Mouse (Mus musculus) intestine, embryonic 14.5 days (tissue): Measurements from ENCODE around the gene Eme1. TPM values are rescaled to one million over a fixed set of nuclear protein-coding genes. Genes with fewer than 3 reads are reported as not detected.

ENCODE experiments used
- ATAC-seq: fragments of 200-750 bp; cut with Nextera tagmentation; replicated peaks from 2 replicates; pipeline ENCODE4 v1.8.0; 2017; ENCODE audit warnings: low read depth, moderate number of reproducible peaks, moderate TSS enrichment, moderate library complexity; ENCODE audit not compliant: low FRiP score, low TSS enrichment
- DNase-seq: peaks from one replicate; pipeline ENCODE4 v3.0.0-alpha.2; 2018; ENCODE audit warnings: low spot score
- H3K27ac ChIP-seq: fragments of 300-500 bp; sonication (generic); 2 replicates; pipeline ENCODE4 v1.5.1; 2014; ENCODE audit warnings: low read depth, mild to moderate bottlenecking, control low read depth
- H3K27me3 ChIP-seq: fragments of 300-500 bp; sonication (generic); replicated peaks from 2 replicates; pipeline ENCODE4 v1.6.1; 2014; ENCODE audit warnings: low read length, control low read depth; ENCODE audit not compliant: control insufficient read depth, insufficient read depth
- H3K36me3 ChIP-seq: fragments of 300-500 bp; sonication (generic); 2 replicates; pipeline ENCODE4 v1.6.1; 2014; ENCODE audit warnings: low read length, control low read depth; ENCODE audit not compliant: control insufficient read depth, insufficient read depth
- H3K4me1 ChIP-seq: fragments of 300-500 bp; sonication (generic); replicated peaks from 2 replicates; pipeline ENCODE4 v1.6.1; 2014; ENCODE audit warnings: low read length, control low read depth, mixed read lengths; ENCODE audit not compliant: control insufficient read depth, insufficient read depth
- H3K4me2 ChIP-seq: fragments of 300-500 bp; sonication (generic); 2 replicates; pipeline ENCODE4 v1.6.1; 2014; ENCODE audit warnings: low read length
- H3K4me3 ChIP-seq: fragments of 300-500 bp; sonication (generic); 2 replicates; pipeline ENCODE4 v1.5.1; 2014; ENCODE audit warnings: low read depth, low read length, control low read depth, mixed read lengths
- H3K9ac ChIP-seq: fragments of 300-500 bp; sonication (generic); 2 replicates; pipeline ENCODE4 v1.6.1; 2014; ENCODE audit warnings: mild to moderate bottlenecking, low read length
- H3K9me3 ChIP-seq: fragments of 300-500 bp; sonication (generic); 2 replicates; pipeline ENCODE4 v1.6.1; 2016; ENCODE audit warnings: low read length, control low read depth; ENCODE audit not compliant: control insufficient read depth
- WGBS: fragments of 180-500 bp; shearing (Covaris S2); extraction: QIAGEN DNeasy Blood & Tissue Kit; methylation state at CpG from one replicate; pipeline ENCODE4 v1.1.7; 2014; 5-methylcytosine and 5-hydroxymethylcytosine counted together
- polyA plus RNA-seq: library from polyadenylated mRNA; unstranded; fragments of >200 nt; fragmentation: Nextera tagmentation; extraction: Ambion mirVana; gene quantifications from 2 replicates; pipeline ENCODE4 v1.2.1, GENCODE M21; 2014

Gene Eme1
- polyA plus RNA-seq, 1 experiment from 2014 or later, result 25.2 TPM

DNA sequence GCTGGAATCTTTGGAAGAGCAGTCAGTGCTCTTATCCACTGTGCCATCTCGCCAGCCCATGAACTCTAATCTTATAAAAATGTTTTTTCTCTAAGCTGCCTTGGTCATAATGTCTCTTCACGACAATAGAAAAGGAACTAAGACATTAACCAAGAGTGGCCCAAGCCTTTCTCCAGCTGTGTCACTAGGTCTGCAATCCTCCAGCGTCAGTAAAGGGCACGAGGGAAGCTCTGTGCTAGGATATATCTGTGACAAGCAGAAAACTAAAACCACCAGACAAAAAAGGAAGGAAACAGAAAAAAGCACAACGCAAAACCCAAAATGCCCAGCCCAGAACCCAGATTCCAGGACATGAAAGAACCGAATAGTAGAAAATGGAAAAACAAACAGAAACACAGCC is 33.4 kb upstream of the Eme1 start:
- WGBS, result 83% methylated on average over 6 of the region's 6 CpGs
- H3K27ac ChIP-seq, result no peak overlapping the region
- H3K4me1 ChIP-seq, result no peaks in the 10 kb centered on the region
- no peaks in the 10 kb centered on the region for H3K36me3 ChIP-seq
- H3K4me2 ChIP-seq, result no peak overlapping the region
- no peak for ATAC-seq
- H3K9ac ChIP-seq, result no peak overlapping the region
- no peak for DNase-seq
- H3K4me3 ChIP-seq, result no peak overlapping the region
- H3K27me3 ChIP-seq, result no peaks in the 10 kb centered on the region
- H3K9me3 ChIP-seq, result no peaks in the 10 kb centered on the region

DNA sequence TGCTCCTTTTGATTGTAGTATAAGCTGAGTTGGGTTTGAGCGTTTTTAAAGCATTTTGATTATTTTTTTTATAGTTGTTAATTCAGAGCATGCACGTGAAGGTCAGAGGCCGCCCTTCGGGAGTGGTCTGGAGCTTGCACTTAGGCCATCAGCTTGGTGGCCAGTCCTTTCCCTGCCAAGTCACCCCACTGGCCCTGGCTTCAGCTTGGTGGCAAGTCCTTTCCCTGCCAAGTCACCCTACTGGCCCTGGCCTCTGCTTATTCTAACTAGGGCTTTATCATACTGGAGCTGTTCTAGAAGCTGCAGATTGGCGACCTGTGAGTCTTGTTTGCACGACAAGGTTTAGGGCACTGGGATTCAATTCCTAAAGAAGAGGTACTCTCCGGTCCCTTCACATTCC is 28.7 kb upstream of the Eme1 start:
- Histone ChIP-seq H3K9me3 (no peaks in the 10 kb centered on the region), H3K9ac (no peak overlapping the region), H3K4me3 (no peak overlapping the region), H3K4me2 (no peak overlapping the region), H3K27ac (no peak overlapping the region), H3K36me3 (no peaks in the 10 kb centered on the region), H3K4me1 (peaks cover 4% of the 10 kb centered on the region; the same call in 1 of the 2 replicates), H3K27me3 (no peaks in the 10 kb centered on the region)
- ATAC-seq, result no peak
- DNase-seq, result no peak
- WGBS, result 85% methylated on average over 7 of the region's 7 CpGs

DNA sequence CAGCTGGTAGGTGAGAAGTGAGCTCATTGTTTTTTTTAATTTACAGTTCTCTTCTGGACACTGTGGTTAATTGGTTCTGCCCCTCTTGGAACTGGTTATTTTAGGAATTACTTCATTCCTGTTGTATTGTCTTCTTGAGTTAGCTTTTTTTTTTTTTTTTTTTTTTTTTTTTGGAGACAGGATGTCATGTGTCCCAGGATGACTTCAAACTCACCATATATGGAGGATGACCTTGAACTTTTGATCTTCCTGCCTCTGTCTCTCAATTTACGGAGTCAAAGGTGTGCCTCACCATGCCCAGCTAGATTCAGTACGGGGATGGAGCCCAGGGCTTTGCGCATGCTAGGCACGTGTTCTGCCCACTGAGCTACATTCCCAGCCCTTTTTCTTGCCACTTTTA is 27.9 kb upstream of the Eme1 start:
- Histone ChIP-seq H3K27ac (no peak overlapping the region), H3K9me3 (no peaks in the 10 kb centered on the region), H3K36me3 (no peaks in the 10 kb centered on the region), H3K4me2 (no peak overlapping the region), H3K27me3 (no peaks in the 10 kb centered on the region), H3K4me1 (peaks cover 4% of the 10 kb centered on the region), H3K9ac (no peak overlapping the region), H3K4me3 (no peak overlapping the region)
- 78% methylated on average over 4 of the region's 4 CpGs for WGBS
- ATAC-seq, result no peak
- no peak for DNase-seq

DNA sequence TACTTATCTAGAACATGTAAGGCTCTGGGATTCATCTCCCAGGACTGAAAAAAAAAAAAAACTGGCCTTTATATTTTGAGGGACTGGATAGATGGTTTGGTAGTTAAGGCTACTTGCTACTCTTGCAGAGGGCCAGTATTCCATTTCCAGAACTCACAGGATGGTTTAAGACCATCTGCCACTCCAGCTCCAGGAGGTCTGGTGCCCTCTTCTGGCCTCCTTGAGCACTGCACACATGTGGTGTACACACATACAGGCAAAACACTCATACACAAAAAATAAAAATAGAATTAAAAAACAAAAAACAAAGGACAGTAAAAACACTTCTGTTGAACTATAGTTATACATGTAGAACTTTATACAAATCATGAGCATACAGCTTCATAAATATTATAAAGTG is 26.9 kb upstream of the Eme1 start:
- H3K27me3 ChIP-seq, result no peaks in the 10 kb centered on the region
- no peak overlapping the region for H3K4me3 ChIP-seq
- ATAC-seq, result no peak
- DNase-seq, result no peak
- H3K9ac ChIP-seq, result no peak overlapping the region
- no peak overlapping the region for H3K4me2 ChIP-seq
- no peaks in the 10 kb centered on the region for H3K36me3 ChIP-seq
- no peaks in the 10 kb centered on the region for H3K9me3 ChIP-seq
- no peak overlapping the region for H3K27ac ChIP-seq
- H3K4me1 ChIP-seq, result peaks cover 14% of the 10 kb centered on the region

DNA sequence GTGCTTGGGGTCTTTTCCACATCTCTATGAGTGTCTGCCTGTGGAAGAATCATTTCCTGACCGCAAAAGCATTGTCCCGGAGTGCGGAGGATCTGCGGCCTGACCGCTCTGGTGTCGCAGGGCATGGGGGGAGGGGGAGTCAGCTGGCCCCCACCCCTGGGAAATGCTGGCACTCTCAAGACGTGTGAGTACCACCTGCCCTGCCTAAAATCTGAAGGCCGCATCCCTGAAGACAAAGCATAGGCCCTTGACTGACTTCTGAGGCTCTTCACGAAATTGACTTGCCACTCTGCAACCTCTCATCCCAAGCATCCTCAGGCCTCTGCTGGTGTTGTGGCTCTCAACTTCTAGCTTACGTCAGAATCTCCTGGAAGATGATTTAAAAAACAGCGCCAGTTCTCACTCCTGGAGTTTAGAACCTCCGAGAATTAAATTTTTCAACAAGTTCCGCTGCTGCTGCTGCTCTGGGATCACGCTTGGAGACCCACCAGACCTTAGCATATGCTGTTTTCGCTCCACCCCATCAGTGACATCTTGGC is 23.9 kb upstream of the Eme1 start:
- peak overlapping the region; percentile 92 for H3K4me3 ChIP-seq
- H3K4me1 ChIP-seq, result peaks cover 29% of the 10 kb centered on the region
- DNase-seq (no peak), ATAC-seq (no peak)
- peak overlapping the region; percentile 93 for H3K9ac ChIP-seq
- no peaks in the 10 kb centered on the region for H3K36me3 ChIP-seq
- H3K9me3 ChIP-seq, result no peaks in the 10 kb centered on the region
- no peaks in the 10 kb centered on the region for H3K27me3 ChIP-seq
- 0 out of 2 replicates have a peak overlapping the region, but pooled peaks have one; percentile 16 for H3K27ac ChIP-seq
- WGBS, result 32% methylated on average over 15 of the region's 15 CpGs
- H3K4me2 ChIP-seq, result peak overlapping the region; percentile 68

DNA sequence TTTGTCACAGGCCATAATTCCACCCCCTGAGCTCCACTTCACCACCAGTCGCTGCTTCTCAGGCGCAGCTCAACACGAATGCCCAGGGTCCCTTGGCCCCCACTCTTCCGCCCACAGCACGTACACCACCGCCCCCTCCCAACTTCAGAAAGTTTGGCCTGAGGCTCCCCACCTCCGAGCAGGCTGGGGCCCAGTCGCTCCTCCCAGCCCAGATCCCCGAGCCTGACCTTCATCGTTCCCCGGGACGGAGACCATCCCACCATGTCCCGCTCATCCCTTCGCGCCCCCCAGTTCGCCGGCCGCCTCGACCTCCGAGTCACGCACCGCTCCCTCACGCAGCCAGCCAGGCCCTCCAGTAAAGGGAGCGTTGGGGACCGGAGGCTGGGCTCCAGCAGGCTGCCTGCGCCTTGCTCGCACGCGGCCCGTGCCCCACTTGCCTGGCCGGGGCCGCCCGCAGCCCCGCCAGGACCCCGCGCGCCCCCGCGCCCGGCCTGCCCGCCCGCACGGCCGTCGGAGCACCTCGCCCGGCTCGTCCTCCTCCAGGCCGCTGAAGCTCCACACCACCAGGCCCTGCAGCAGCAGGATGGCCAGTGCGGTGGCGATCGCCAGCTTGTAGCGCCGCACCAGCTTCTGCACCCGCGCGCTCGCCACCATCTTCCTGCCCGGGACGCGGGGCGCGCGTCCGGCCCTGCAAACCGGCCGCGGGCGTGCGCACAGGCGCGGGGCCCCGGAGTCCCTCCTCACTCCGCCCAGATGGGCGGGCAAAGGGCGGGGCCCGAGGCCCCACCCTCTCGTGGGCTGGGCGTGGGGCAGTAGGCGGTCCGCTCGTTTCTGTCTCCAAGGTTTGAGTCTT is 23.2 kb upstream of the Eme1 start, which contains the start of gene Xylt2:
Xylt2 (minus strand) TSS at position 762 of the 853 bp plus-strand sequence.
- ATAC-seq, result peak; percentile 95
- Histone ChIP-seq H3K4me1 (peaks cover 29% of the 10 kb centered on the region), H3K36me3 (no peaks in the 10 kb centered on the region), H3K27ac (peak within 1 kb of the TSS; percentile 84), H3K27me3 (no peaks in the 10 kb centered on the region), H3K4me2 (peak within 1 kb of the TSS; percentile 68), H3K9ac (peak within 1 kb of the TSS; percentile 93), H3K4me3 (peak within 1 kb of the TSS; percentile 92), H3K9me3 (no peaks in the 10 kb centered on the region)
- WGBS, result under 1% methylated on average over 73 of the region's 82 CpGs
- peak; percentile 95 for DNase-seq

DNA sequence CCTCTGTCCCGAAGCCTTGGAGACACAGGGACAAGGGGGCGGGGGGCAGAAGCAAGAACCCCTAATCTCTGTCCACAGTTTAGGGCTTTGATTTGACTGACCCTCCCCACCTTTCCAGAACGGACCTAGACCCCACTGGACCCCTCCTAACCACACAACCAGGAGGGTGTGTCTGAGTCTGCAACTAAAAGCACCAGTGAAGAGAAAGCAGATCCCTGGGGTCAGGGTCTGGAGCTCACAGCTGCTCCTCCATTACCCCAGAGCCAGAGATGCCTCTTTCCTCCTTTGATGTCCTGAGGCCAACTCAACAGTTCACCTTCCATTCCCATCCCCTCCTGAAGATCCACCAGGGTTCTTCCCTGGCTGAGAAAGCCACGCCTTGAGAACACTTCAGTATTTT is 22.5 kb upstream of the Eme1 start:
- peaks cover 29% of the 10 kb centered on the region for H3K4me1 ChIP-seq
- no peak for ATAC-seq
- 35% methylated on average over 4 of the region's 4 CpGs for WGBS
- H3K9me3 ChIP-seq, result no peaks in the 10 kb centered on the region
- H3K27ac ChIP-seq, result peak overlapping the region; percentile 84; the same call in 1 of the 2 replicates
- H3K4me2 ChIP-seq, result peak overlapping the region; percentile 68
- no peaks in the 10 kb centered on the region for H3K27me3 ChIP-seq
- no peak for DNase-seq
- H3K36me3 ChIP-seq, result no peaks in the 10 kb centered on the region
- peak overlapping the region; percentile 93 for H3K9ac ChIP-seq
- H3K4me3 ChIP-seq, result peak overlapping the region; percentile 92

DNA sequence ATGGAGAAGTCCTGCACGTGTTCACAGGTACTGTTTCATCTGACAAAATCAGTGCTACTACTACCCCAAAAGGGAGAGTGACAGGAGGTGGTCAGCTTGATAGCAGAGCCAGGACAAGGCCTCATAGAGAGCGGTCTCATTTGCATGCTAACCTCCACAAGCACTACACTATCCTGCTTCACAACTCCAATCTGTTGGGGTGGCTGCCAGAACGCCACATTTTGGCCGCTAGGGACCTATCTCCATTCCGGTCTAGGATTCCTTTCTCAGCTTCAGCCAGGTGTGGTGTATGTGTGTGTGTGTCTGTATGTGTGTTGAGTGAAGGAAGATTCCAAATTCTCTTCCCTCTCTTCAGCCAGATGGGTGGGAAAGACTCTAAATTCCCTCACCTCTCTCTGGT is 21.7 kb upstream of the Eme1 start:
- DNase-seq, result no peak
- 0 out of 2 replicates have a peak overlapping the region, but pooled peaks have one; percentile 92 for H3K4me3 ChIP-seq
- H3K4me2 ChIP-seq, result peak overlapping the region; percentile 68; the same call in 1 of the 2 replicates

More for the DNA sequence above, 21.7 kb upstream of the Eme1 start:
- Histone ChIP-seq H3K9me3 (no peaks in the 10 kb centered on the region), H3K27ac (no peak overlapping the region), H3K36me3 (peaks cover 4% of the 10 kb centered on the region; the same call in 1 of the 2 replicates), H3K27me3 (no peaks in the 10 kb centered on the region), H3K4me1 (peaks cover 29% of the 10 kb centered on the region), H3K9ac (no peak overlapping the region)
- 80% methylated on average over 5 of the region's 5 CpGs for WGBS
- ATAC-seq, result no peak
